Mouse (Mus musculus) forebrain, embryonic 11.5 days (tissue): Measurements from ENCODE around the gene Esrra. TPM values are rescaled to one million over a fixed set of nuclear protein-coding genes. Genes with fewer than 3 reads are reported as not detected.
A peak's percentile ranks its signal among the peaks of the same experiment; 100 is the strongest.
"Not testable (repeated sequence)": the region's sequence is repeated elsewhere in the genome, so short reads cannot be mapped to it uniquely, and the experiment has no call there.

ENCODE experiments used
- ATAC-seq: fragments of 200-750 bp; cut with Nextera tagmentation; replicated peaks from 2 replicates; pipeline ENCODE4 v1.8.0; 2017; ENCODE audit warnings: moderate TSS enrichment; ENCODE audit not compliant: low FRiP score
- DNase-seq: peaks from one replicate; pipeline ENCODE4 v3.0.0-alpha.2; 2017; ENCODE audit warnings: low spot score
- H3K27ac ChIP-seq: fragments of 300-500 bp; sonication (generic); 2 replicates; pipeline ENCODE4 v1.5.1; 2014; ENCODE audit warnings: low read depth, low read length
- H3K27me3 ChIP-seq: fragments of 300-500 bp; sonication (generic); 2 replicates; pipeline ENCODE4 v1.6.1; 2014; ENCODE audit warnings: mild to moderate bottlenecking, low read length, mixed read lengths; ENCODE audit not compliant: control insufficient read depth, insufficient read depth
- H3K36me3 ChIP-seq: fragments of 300-500 bp; sonication (generic); 2 replicates; pipeline ENCODE4 v1.6.1; 2014; ENCODE audit warnings: mild to moderate bottlenecking, low read length, moderate library complexity, mixed read lengths; ENCODE audit not compliant: control insufficient read depth, insufficient read depth
- H3K4me1 ChIP-seq: fragments of 300-500 bp; sonication (generic); replicated peaks from 2 replicates; pipeline ENCODE4 v1.6.1; 2014; ENCODE audit warnings: low read length, mixed read lengths; ENCODE audit not compliant: control insufficient read depth, insufficient read depth
- H3K4me2 ChIP-seq: fragments of 300-500 bp; sonication (generic); 2 replicates; pipeline ENCODE4 v1.6.1; 2014; ENCODE audit warnings: low read depth, mild to moderate bottlenecking, low read length, moderate library complexity, mixed read lengths; ENCODE audit not compliant: severe bottlenecking
- H3K4me3 ChIP-seq: fragments of 300-500 bp; sonication (generic); 2 replicates; pipeline ENCODE4 v1.5.1; 2014; ENCODE audit warnings: low read depth, low read length
- H3K9ac ChIP-seq: fragments of 300-500 bp; sonication (generic); 2 replicates; pipeline ENCODE4 v1.6.1; 2014; ENCODE audit warnings: low read length
- H3K9me3 ChIP-seq: fragments of 300-500 bp; sonication (generic); 2 replicates; pipeline ENCODE4 v1.6.1; 2016; ENCODE audit warnings: low read length, mixed read lengths; ENCODE audit not compliant: control insufficient read depth
- WGBS: fragments of 180-500 bp; shearing (Covaris S2); extraction: QIAGEN DNeasy Blood & Tissue Kit; methylation state at CpG from one replicate; pipeline ENCODE4 v1.1.7; 2014; 5-methylcytosine and 5-hydroxymethylcytosine counted together
- polyA plus RNA-seq: library from polyadenylated mRNA; unstranded; fragments of >200 nt; fragmentation: Nextera tagmentation; extraction: Ambion mirVana; gene quantifications from 2 replicates; pipeline ENCODE4 v1.2.1, GENCODE M21; 2014

The Esrra gene
- polyA plus RNA-seq, 1 experiment from 2014 or later, result 5.4 TPM

DNA sequence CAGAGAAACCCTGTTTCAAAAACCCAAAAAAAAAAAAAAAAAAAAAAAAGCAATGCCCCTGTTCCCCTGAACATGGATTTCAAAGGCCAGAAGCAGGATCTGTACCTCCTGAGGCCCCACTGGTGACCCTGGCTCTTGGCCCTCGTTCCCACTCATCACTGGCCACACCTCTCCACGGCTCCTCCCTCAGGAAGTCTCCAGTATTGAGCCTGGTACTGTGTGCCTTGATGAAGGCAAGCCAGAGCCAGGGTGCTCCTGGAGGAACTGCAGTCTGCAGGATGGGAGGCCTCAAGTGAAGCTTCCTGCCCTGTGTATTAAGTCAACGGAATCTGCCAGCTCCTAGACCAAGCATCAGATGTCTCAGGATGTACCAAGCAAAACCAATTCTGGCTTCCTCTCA is 15.4 kb downstream of the Esrra start:
- Histone ChIP-seq H3K36me3 (peaks cover 4% of the 10 kb centered on the region), H3K27me3 (no peaks in the 10 kb centered on the region), H3K4me2 (no peak overlapping the region), H3K9me3 (no peaks in the 10 kb centered on the region), H3K9ac (no peak overlapping the region), H3K27ac (no peak overlapping the region), H3K4me3 (no peak overlapping the region), H3K4me1 (peaks cover 15% of the 10 kb centered on the region)
- WGBS, result 88% methylated on average over 3 of the region's 3 CpGs
- DNase-seq (peak; percentile 47), ATAC-seq (no peak)

- no peaks in the 10 kb centered on the region for H3K9me3 ChIP-seq
- H3K4me2 ChIP-seq, result no peak overlapping the region
- WGBS, result 94% methylated on average over 11 of the region's 11 CpGs
- peaks cover 12% of the 10 kb centered on the region; the same call in 1 of the 2 replicates for H3K4me1 ChIP-seq
- no peak for ATAC-seq
- no peaks in the 10 kb centered on the region for H3K27me3 ChIP-seq
- no peak overlapping the region for H3K9ac ChIP-seq
- peaks cover 4% of the 10 kb centered on the region for H3K36me3 ChIP-seq
- H3K4me3 ChIP-seq, result no peak overlapping the region
- no peak overlapping the region for H3K27ac ChIP-seq
- no peak for DNase-seq
Measured at GRCm38 (mm10) chr19:6905498-6906159, 16.0 kb downstream of the Esrra start.

DNA sequence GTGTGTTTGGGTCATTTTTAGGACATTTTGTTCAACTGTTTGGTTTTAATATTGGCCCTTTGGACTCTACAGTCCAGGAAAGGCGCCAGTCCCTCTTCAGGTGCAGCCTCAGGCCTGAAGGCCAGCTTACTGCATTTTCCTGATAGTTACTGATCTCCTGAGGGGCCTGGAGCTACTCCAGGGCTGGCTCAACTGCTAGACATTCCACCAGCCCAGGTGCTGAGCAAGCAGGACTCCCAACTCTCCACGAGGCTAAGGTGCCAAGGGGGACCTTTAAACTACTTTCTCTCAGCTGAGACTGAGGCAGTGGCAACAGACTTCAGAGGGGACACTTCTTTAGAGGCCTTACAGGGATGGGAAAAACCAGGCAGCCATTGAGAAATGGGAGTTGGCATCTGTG is 16.8 kb downstream of the Esrra start:
- DNase-seq (no peak), ATAC-seq (no peak)
- Histone ChIP-seq H3K27me3 (no peaks in the 10 kb centered on the region), H3K9ac (no peak overlapping the region), H3K4me1 (peaks cover 12% of the 10 kb centered on the region; the same call in 1 of the 2 replicates), H3K4me3 (no peak overlapping the region), H3K9me3 (no peaks in the 10 kb centered on the region), H3K4me2 (no peak overlapping the region), H3K36me3 (peaks cover 4% of the 10 kb centered on the region), H3K27ac (no peak overlapping the region)
- WGBS, result 89% methylated on average over 2 of the region's 2 CpGs

- H3K27ac ChIP-seq, result no peak overlapping the region
- WGBS, result 97% methylated on average over 1 of the region's 1 CpGs
- peaks cover 4% of the 10 kb centered on the region for H3K36me3 ChIP-seq
- DNase-seq (no peak), ATAC-seq (no peak)
- no peaks in the 10 kb centered on the region for H3K9me3 ChIP-seq
- no peak overlapping the region for H3K4me3 ChIP-seq
- H3K9ac ChIP-seq, result no peak overlapping the region
- no peaks in the 10 kb centered on the region for H3K27me3 ChIP-seq
- H3K4me1 ChIP-seq, result peaks cover 2% of the 10 kb centered on the region; the same call in 1 of the 2 replicates
- H3K4me2 ChIP-seq, result no peak overlapping the region
Measured at GRCm38 (mm10) chr19:6903031-6903430, 18.6 kb downstream of the Esrra start.

GRCm38 (mm10) chr19:6899641-6900040 is 22.0 kb downstream of the Esrra start:
- ATAC-seq, result no peak
- 89% methylated on average over 4 of the region's 4 CpGs for WGBS
- no peak overlapping the region for H3K4me3 ChIP-seq

DNA sequence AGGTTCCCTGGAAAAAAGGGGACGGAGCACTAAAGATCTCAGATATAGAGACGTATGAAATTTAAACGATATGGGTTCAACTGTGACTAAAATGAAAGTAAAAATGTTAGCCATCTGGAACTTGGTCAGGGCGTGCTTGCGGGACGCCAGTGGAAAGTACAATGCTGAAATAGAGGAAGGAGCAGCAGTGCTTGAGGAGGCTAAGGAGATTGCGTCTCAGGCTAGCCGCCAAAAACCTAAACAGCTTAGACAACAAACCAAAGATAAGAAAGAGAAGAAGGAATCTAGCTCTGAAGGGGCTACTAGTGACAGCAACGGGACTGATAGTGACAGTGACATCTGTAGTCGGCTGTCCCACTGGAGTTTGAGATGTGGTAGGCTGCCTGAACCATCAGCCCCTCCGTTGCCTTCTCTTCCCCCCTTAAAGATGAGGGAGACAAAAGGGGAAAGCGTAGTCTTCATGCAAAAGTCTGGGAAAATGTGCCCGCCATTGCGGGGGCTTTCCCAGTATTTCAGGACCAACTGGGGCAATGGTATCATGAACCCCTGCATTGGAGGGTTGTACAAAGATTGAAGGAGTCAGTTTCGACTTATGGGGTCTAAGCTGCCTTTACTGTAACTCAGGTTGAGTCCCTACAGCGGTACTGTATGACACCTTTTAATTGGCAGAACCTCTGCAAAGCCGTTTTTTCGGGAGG is 25.9 kb downstream of the Esrra start:
- H3K27me3 ChIP-seq, H3K27ac ChIP-seq, H3K4me3 ChIP-seq, H3K4me1 ChIP-seq, H3K9ac ChIP-seq, H3K9me3 ChIP-seq, H3K4me2 ChIP-seq, H3K36me3 ChIP-seq, ATAC-seq: not testable (repeated sequence)
- peak; percentile 20 for DNase-seq
- WGBS, result 89% methylated on average over 18 of the region's 18 CpGs

More at GRCm38 (mm10) chr19:6899641-6900040, 22.0 kb downstream of the Esrra start:
- no peak overlapping the region for H3K27ac ChIP-seq
- no peak for DNase-seq
- no peak overlapping the region for H3K4me2 ChIP-seq
- no peaks in the 10 kb centered on the region for H3K36me3 ChIP-seq
- no peaks in the 10 kb centered on the region for H3K9me3 ChIP-seq
- no peaks in the 10 kb centered on the region for H3K4me1 ChIP-seq
- H3K9ac ChIP-seq, result no peak overlapping the region
- H3K27me3 ChIP-seq, result no peaks in the 10 kb centered on the region

GRCm38 (mm10) chr19:6893731-6894451 is 27.7 kb downstream of the Esrra start:
- H3K9ac ChIP-seq, result no peak overlapping the region
- no peaks in the 10 kb centered on the region for H3K9me3 ChIP-seq
- H3K27ac ChIP-seq, result no peak overlapping the region
- H3K27me3 ChIP-seq, result no peaks in the 10 kb centered on the region
- H3K36me3 ChIP-seq, result no peaks in the 10 kb centered on the region
- H3K4me2 ChIP-seq, result no peak overlapping the region
- ATAC-seq (no peak), DNase-seq (peak; percentile 30)
- H3K4me3 ChIP-seq, result no peak overlapping the region
- WGBS, result 94% methylated on average over 14 of the region's 14 CpGs
- H3K4me1 ChIP-seq, result no peaks in the 10 kb centered on the region

GRCm38 (mm10) chr19:6892512-6892911 is 29.1 kb downstream of the Esrra start:
- no peak for ATAC-seq

More at GRCm38 (mm10) chr19:6892512-6892911, 29.1 kb downstream of the Esrra start:
- H3K27me3 ChIP-seq, result no peaks in the 10 kb centered on the region
- H3K9ac ChIP-seq, result no peak overlapping the region
- no peak for DNase-seq
- no peaks in the 10 kb centered on the region for H3K9me3 ChIP-seq
- 79% methylated on average over 4 of the region's 4 CpGs for WGBS
- no peaks in the 10 kb centered on the region for H3K36me3 ChIP-seq
- no peak overlapping the region for H3K4me3 ChIP-seq
- H3K27ac ChIP-seq, result no peak overlapping the region
- no peak overlapping the region for H3K4me2 ChIP-seq
- no peaks in the 10 kb centered on the region for H3K4me1 ChIP-seq
